Mouse (Mus musculus): Measurements from ENCODE around the gene Lpcat1. TPM values are rescaled to one million over a fixed set of nuclear protein-coding genes. Genes with fewer than 3 reads are reported as not detected.

Lpcat1 gene
- total RNA-seq, 4 experiments from 2014 or later, result 41.8 to 46.2 (median 44.9) TPM

GRCm38 (mm10) chr13:73533716-73534115 lies 66.7 kb downstream of the Lpcat1 start:
- DNase-seq (ENCODE audit: low spot score in 2 of 2), result no peak

- DNase-seq (ENCODE audit: low spot score in 2 of 2), result no peak
These were observed 68.3 kb downstream of the Lpcat1 start for GRCm38 (mm10) chr13:73535287-73535686.

DNA sequence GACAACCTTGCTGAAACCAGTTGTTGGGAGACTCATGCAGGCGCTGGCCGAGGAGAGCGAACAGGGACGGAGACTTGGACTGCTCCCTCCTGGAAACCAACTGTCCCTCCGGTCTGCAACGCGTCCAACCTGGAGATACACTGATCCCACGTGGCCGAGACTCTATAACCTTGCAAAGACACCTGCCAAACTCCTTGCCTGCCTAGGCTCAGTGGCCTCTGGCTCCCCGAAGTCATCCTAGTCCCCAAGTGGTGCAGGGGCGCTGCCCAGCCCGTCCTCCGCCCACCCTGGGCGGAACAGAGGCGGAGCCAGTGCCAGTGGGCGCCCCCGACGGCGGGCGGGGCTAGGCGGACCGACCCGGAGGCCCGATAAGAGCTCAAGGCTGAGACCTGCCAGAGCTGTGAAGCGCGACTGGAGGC lies 69.4 kb downstream of the Lpcat1 start, which contains the start of gene Slc6a3:
Slc6a3 (plus strand) TSS at position 345 of the 419 bp plus-strand sequence.
- no peak for DNase-seq (ENCODE audit: low spot score in 2 of 2)

DNA sequence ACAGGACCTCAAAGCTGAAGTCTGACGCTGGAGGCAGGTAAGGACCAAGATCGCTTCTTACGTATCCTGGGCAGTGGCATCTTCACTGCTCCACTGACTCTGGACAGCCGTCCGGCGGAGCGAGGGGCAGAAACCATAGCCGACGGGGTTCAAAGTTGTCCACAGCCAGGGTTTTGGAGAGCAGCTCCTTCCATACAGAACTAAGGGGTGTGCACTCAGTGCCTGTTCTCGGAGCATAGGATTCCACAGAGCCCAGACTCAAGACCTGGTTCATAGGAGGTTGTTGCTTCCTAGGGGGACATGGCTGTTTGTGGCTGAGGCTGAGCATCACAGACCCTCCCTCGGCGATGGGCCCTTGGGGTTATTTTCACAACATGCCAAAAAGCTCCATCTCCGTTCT lies 69.8 kb downstream of the Lpcat1 start:
- no peak for DNase-seq (ENCODE audit: low spot score in 2 of 2)

GRCm38 (mm10) chr13:73564201-73564600 lies 97.2 kb downstream of the Lpcat1 start:
- no peak for DNase-seq (ENCODE audit: low spot score in 2 of 2)

Other genes with a start within 250 kb of the Lpcat1 start
- gene Irx4, start 206.7 kb upstream of the Lpcat1 start, total RNA-seq (2022), result not detected
- gene Mrpl36, start 138.7 kb upstream of the Lpcat1 start, total RNA-seq (2022), result 10 to 100 TPM; 33.1 to 38.6 (median 34.6) TPM
- gene Ndufs6, start 138.7 kb upstream of the Lpcat1 start, total RNA-seq (2022), result 100 to 1,000 TPM; 192 to 206 (median 194) TPM
- under 1 TPM; 0.13 to 0.21 (median 0.15) TPM for gene Slc6a3, start 69.5 kb downstream of the Lpcat1 start, total RNA-seq (2022)
- 100 to 1,000 TPM; 112 to 134 (median 122) TPM for gene Clptm1l, start 136.8 kb downstream of the Lpcat1 start, total RNA-seq (2022)
- 1 to 10 TPM; 1.8 to 4.6 (median 2.6) TPM for gene Tert, start 159.7 kb downstream of the Lpcat1 start, total RNA-seq (2022)
- not detected for gene Slc6a18, start 210.8 kb downstream of the Lpcat1 start, total RNA-seq (2022)
- gene Slc6a19, start 237.7 kb downstream of the Lpcat1 start, total RNA-seq (2022), result under 1 TPM in 2 of 4 experiments, not detected in 2; 0.17 to 0.18 TPM

All from left cerebral cortex, adult 8-10 months (tissue).